Mouse (Mus musculus) liver, embryonic 14.5 days (tissue): ENCODE measurements around the gene Ifi27l2a.

Experiments used
- CTCF ChIP-seq: IDR thresholded peaks from 2 replicates; pipeline ENCODE4 v1.5.1; 2016; ENCODE audit warnings: antibody characterized with exemption, low read depth, control low read depth
- EP300 ChIP-seq: IDR thresholded peaks from 2 replicates; pipeline ENCODE4 v1.6.1; 2016; ENCODE audit warnings: antibody characterized with exemption, low read depth

- TF ChIP-seq CTCF (peak; percentile 93), EP300 (no peak)
Measured at GRCm38 (mm10) chr12:103492767-103493166, 49.3 kb upstream of the Ifi27l2a start.
